Mouse (Mus musculus): ENCODE measurements around the gene Mysm1. TPM values are rescaled to one million over a fixed set of nuclear protein-coding genes. Genes with fewer than 3 reads are reported as not detected.

Gene Mysm1
- polyA plus RNA-seq, 1 experiment, result 41.9 TPM

DNA sequence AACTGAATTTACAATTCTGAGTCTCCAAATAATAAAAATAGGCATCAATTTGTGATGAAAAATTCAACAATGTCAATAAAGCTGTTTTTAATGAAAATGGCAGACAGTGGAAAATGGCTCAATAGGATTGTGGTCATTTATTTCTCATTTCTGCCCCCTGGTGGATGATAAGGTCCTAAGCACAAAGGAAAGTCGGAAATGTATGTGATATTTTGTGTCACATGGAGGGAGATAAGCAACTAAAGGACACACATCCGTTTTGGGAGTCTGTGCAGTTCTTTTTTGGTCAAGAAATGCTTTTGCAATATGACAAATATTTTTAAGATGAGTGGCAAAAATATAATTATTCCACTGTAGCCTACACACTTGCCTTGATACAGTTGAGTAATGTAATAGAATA lies 78.2 kb downstream of the Mysm1 start:
- Histone ChIP-seq H3K9ac (ENCODE audit: low read depth, poor library complexity, severe bottlenecking) (no peak overlapping the region), H3K9me3 (replicated peaks; ENCODE audit: control insufficient read depth, insufficient read depth, low read length, poor library complexity, severe bottlenecking) (no peaks in the 10 kb centered on the region; the same call in 1 of the 2 replicates), H3K4me1 (ENCODE audit: control insufficient read depth, insufficient read depth, low read length) (no peaks in the 10 kb centered on the region), H3K27ac (ENCODE audit: insufficient read depth, low read length) (no peak overlapping the region), H3K27me3 (ENCODE audit: control insufficient read depth, insufficient read depth, low read length, poor library complexity, severe bottlenecking) (no peaks in the 10 kb centered on the region), H3K36me3 (ENCODE audit: control insufficient read depth, insufficient read depth, low read length, poor library complexity, severe bottlenecking) (no peaks in the 10 kb centered on the region), H3K4me3 (ENCODE audit: low read depth, low read length) (no peak overlapping the region)
- TF ChIP-seq POLR2A (IDR thresholded peaks at IDR 0.05; ENCODE audit: insufficient read depth, low read length) (no peak), CTCF (IDR thresholded peaks at IDR 0.05; ENCODE audit: low read depth, low read length) (no peak), EP300 (IDR thresholded peaks at IDR 0.05; ENCODE audit: insufficient read depth, low read depth, low read length) (no peak)

Other genes starting within 250 kb of the Mysm1 start
- 3.1 and 3.8 TPM in 2 replicates for gene Tek, start 239.8 kb downstream of the Mysm1 start, polyA plus RNA-seq (2011; ENCODE audit: insufficient read depth, insufficient read length, low read depth, missing spikeins)
- not detected in 2 replicates for gene Eqtn, start 50.3 kb downstream of the Mysm1 start, polyA plus RNA-seq (2011; ENCODE audit: insufficient read depth, insufficient read length, low read depth, missing spikeins)
- gene Jun, start 73.1 kb upstream of the Mysm1 start, polyA plus RNA-seq (2011; ENCODE audit: insufficient read depth, insufficient read length, low read depth, missing spikeins), result 16.7 and 17.9 TPM in 2 replicates

Measured in ES-Bruce4 (cell line).